Mouse (Mus musculus) lung, adult 2 months (tissue): ENCODE measurements around the gene Ncaph2.

ENCODE experiments used
- CTCF ChIP-seq: fragments of 200-500 bp; IDR thresholded peaks from 2 replicates; pipeline ENCODE4 v1.5.1; 2011; ENCODE audit warnings: mild to moderate bottlenecking, low read length, control low read depth; ENCODE audit not compliant: insufficient read depth
- POLR2A ChIP-seq: fragments of 200-500 bp; IDR thresholded peaks from 2 replicates; pipeline ENCODE4 v1.6.1; 2011; ENCODE audit warnings: low read depth, mild to moderate bottlenecking, control low read depth, low read length, borderline replicate concordance; ENCODE audit errors: extremely low read depth

GRCm38 (mm10) chr15:89376040-89376439 lies 20.5 kb downstream of the Ncaph2 start:
- TF ChIP-seq CTCF (no peak), POLR2A (no peak)
